Mouse (Mus musculus) adrenal gland, adult 2 months (tissue): ENCODE measurements around the gene Pls1. TPM values are rescaled to one million over a fixed set of nuclear protein-coding genes. Genes with fewer than 3 reads are reported as not detected.

Source experiments
- DNase-seq: peaks from one replicate; pipeline ENCODE4 v3.0.0; 2021
- polyA plus RNA-seq: library from polyadenylated mRNA; depleted of rRNA; stranded (reverse); fragments of >200 nt; gene quantifications from 2 replicates; pipeline ENCODE4 v1.2.3, GENCODE M21; 2012
- total RNA-seq, 2 experiments: library from RNA; stranded (reverse); gene quantifications; 2 replicates each; pipeline ENCODE4 v1.2.3; 2021

Gene Pls1
- total and polyA plus RNA-seq, 3 experiments, result 0.02 to 5.5 (median 4.9) TPM

- no peak for DNase-seq
Measured at GRCm38 (mm10) chr9:95803783-95804182, 41.3 kb downstream of the Pls1 start.

GRCm38 (mm10) chr9:95801610-95802451 is 43.3 kb downstream of the Pls1 start:
- no peak for DNase-seq

- DNase-seq, result no peak
Measured at GRCm38 (mm10) chr9:95796323-95796722, 48.8 kb downstream of the Pls1 start.

- DNase-seq, result no peak
Measured at GRCm38 (mm10) chr9:95795844-95796243, 49.3 kb downstream of the Pls1 start.

GRCm38 (mm10) chr9:95795077-95795784 is 49.9 kb downstream of the Pls1 start:
- no peak for DNase-seq

GRCm38 (mm10) chr9:95793986-95794744 is 50.9 kb downstream of the Pls1 start:
- DNase-seq, result no peak

GRCm38 (mm10) chr9:95784888-95785511 is 60.1 kb downstream of the Pls1 start:
- DNase-seq, result no peak

- DNase-seq, result no peak
Measured at GRCm38 (mm10) chr9:95783646-95784293, 61.3 kb downstream of the Pls1 start.

- no peak for DNase-seq
Measured at GRCm38 (mm10) chr9:95771671-95772070, 73.4 kb downstream of the Pls1 start.

- no peak for DNase-seq
Measured at GRCm38 (mm10) chr9:95763218-95763617, 81.9 kb downstream of the Pls1 start.

- DNase-seq, result no peak
Measured at GRCm38 (mm10) chr9:95762228-95762627, 82.9 kb downstream of the Pls1 start.

- DNase-seq, result no peak
Measured at GRCm38 (mm10) chr9:95761381-95761780, 83.7 kb downstream of the Pls1 start.

GRCm38 (mm10) chr9:95750746-95751145 is 94.4 kb downstream of the Pls1 start:
- DNase-seq, result no peak

- peak; percentile 89 for DNase-seq
Measured at GRCm38 (mm10) chr9:95750037-95750511, 95.0 kb downstream of the Pls1 start, which contains the start of gene Trpc1. Trpc1 (minus strand) TSS chr9:95750375.

- DNase-seq, result peak; percentile 10
Measured at GRCm38 (mm10) chr9:95749461-95749928, 95.6 kb downstream of the Pls1 start.

GRCm38 (mm10) chr9:95747298-95747697 is 97.8 kb downstream of the Pls1 start:
- no peak for DNase-seq

- no peak for DNase-seq
Measured at GRCm38 (mm10) chr9:95744845-95745613, 100.1 kb downstream of the Pls1 start.

GRCm38 (mm10) chr9:95736238-95736637 is 108.9 kb downstream of the Pls1 start:
- DNase-seq, result no peak

GRCm38 (mm10) chr9:95712574-95712973 is 132.5 kb downstream of the Pls1 start:
- no peak for DNase-seq

GRCm38 (mm10) chr9:95708943-95709342 is 136.2 kb downstream of the Pls1 start:
- no peak for DNase-seq
